12 mouse cellular contexts compared by ENCODE assay signal in the genomic region with DNA sequence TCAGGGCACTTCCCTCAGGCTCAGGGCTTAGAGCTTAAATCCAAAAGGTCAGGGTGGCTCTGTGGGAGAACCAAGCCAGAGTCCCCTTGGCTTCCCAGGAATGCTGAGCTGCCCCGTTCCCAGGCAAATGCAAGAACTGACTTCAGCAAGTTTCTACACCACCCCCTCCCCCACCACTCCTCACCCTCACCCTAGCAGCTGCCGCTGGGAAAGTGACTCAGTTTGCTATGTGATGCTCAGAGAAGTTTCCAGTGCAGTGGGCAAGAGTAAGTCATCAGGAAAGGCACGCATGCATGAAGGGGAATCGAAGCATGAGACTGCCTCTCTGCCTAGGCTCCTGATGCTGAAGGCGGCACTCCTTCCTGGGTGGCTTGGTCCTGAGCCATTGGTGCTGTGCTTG. TPM values are rescaled to one million over a fixed set of nuclear protein-coding genes. Genes with fewer than 3 reads are reported as not detected.
DNase-seq lines count a peak whose midpoint lies in the region; ATAC-seq and TF ChIP-seq lines count a peak whose summit lies in the region.
"Had no signal": no experiment of that assay in that cellular context is flagged by ENCODE, and none has a peak within 500 bp of the region (broad histone marks: within the 10 kb centered on the region; RNA-seq: fewer than 3 reads in every experiment).

No protein-coding gene starts in this region.

- H3ac ChIP-seq in C2C12 (ENCODE audit: control insufficient read depth, insufficient read length, low read depth) = no peak overlapping the region

- no peak overlapping the region for H3K9ac ChIP-seq in hindbrain, embryonic 11.5 days (ENCODE audit: low read depth, low read length)
- no peak overlapping the region for H3K9ac ChIP-seq in hindbrain, embryonic 14.5 days
- H3K9ac ChIP-seq: hindbrain, embryonic 15.5 days; stomach, embryonic 15.5 days had no signal

- H3K4me2 ChIP-seq in hindbrain, embryonic 11.5 days (replicated peaks; ENCODE audit: low read depth, low read length) = no peak overlapping the region
- H3K4me2 ChIP-seq in hindbrain, embryonic 14.5 days (replicated peaks) = no peak overlapping the region
- H3K4me2 ChIP-seq: hindbrain, embryonic 15.5 days; stomach, embryonic 15.5 days had no signal

- no peaks in the 10 kb centered on the region for H3K36me3 ChIP-seq in hindbrain, embryonic 11.5 days (ENCODE audit: control insufficient read depth, insufficient read depth, low read length)
- peaks cover 13% of the 10 kb centered on the region; the same call in 1 of the 2 replicates for H3K36me3 ChIP-seq in hindbrain, embryonic 14.5 days (replicated peaks; ENCODE audit: control insufficient read depth, insufficient read depth)
- no peaks in the 10 kb centered on the region for H3K36me3 ChIP-seq in C2C12 (ENCODE audit: control insufficient read depth, insufficient read depth)
- H3K36me3 ChIP-seq: hindbrain, embryonic 15.5 days; stomach, embryonic 15.5 days had no signal

- H3K27me3 ChIP-seq in hindbrain, embryonic 11.5 days (ENCODE audit: control insufficient read depth, insufficient read depth, low read length) = no peaks in the 10 kb centered on the region
- H3K27me3 ChIP-seq in hindbrain, embryonic 14.5 days (ENCODE audit: control insufficient read depth, insufficient read depth, low read length) = no peaks in the 10 kb centered on the region
- no peaks in the 10 kb centered on the region for H3K27me3 ChIP-seq in C2C12 (ENCODE audit: control insufficient read depth, insufficient read depth, insufficient read length)
- H3K27me3 ChIP-seq: hindbrain, embryonic 15.5 days; stomach, embryonic 15.5 days had no signal

- WGBS in hindbrain, embryonic 11.5 days = 53% methylated on average over 5 of the region's 5 CpGs
- WGBS in hindbrain, embryonic 14.5 days = 45% methylated on average over 5 of the region's 5 CpGs

- H3K27ac ChIP-seq in hindbrain, embryonic 11.5 days (ENCODE audit: low read depth, low read length) = no peak overlapping the region
- H3K27ac ChIP-seq in hindbrain, embryonic 14.5 days = no peak overlapping the region
- H3K27ac ChIP-seq: hindbrain, embryonic 15.5 days; stomach, embryonic 15.5 days had no signal

- ATAC-seq in hindbrain, embryonic 11.5 days (ENCODE audit: low FRiP score) = no peak
- ATAC-seq in hindbrain, embryonic 14.5 days (ENCODE audit: low FRiP score) = no peak

- H3K9me3 ChIP-seq in hindbrain, embryonic 11.5 days (ENCODE audit: control insufficient read depth, low read length) = no peaks in the 10 kb centered on the region
- no peaks in the 10 kb centered on the region for H3K9me3 ChIP-seq in hindbrain, embryonic 14.5 days (ENCODE audit: control insufficient read depth, low read length)
- H3K9me3 ChIP-seq: hindbrain, embryonic 15.5 days; stomach, embryonic 15.5 days had no signal

- H3K4me3 ChIP-seq in hindbrain, embryonic 11.5 days (ENCODE audit: low read depth, low read length) = no peak overlapping the region
- H3K4me3 ChIP-seq in hindbrain, embryonic 14.5 days (replicated peaks; ENCODE audit: low read length) = no peak overlapping the region
- H3K4me3 ChIP-seq in C2C12 (ENCODE audit: insufficient read depth, poor library complexity, severe bottlenecking) = no peak overlapping the region
- H3K4me3 ChIP-seq: hindbrain, embryonic 15.5 days; stomach, embryonic 15.5 days had no signal

- H3K79me2 ChIP-seq in C2C12 (ENCODE audit: control insufficient read depth, insufficient read depth) = no peaks in the 10 kb centered on the region

- no peaks in the 10 kb centered on the region for H3K79me3 ChIP-seq in C2C12 (ENCODE audit: low read depth)

- 0 out of 2 replicates have a peak, but pooled peaks cover 2% of the 10 kb centered on the region for H3K4me1 ChIP-seq in hindbrain, embryonic 11.5 days (replicated peaks; ENCODE audit: control insufficient read depth, insufficient read depth, low read length)
- no peaks in the 10 kb centered on the region; the same call in 1 of the 2 replicates for H3K4me1 ChIP-seq in hindbrain, embryonic 14.5 days (replicated peaks; ENCODE audit: control insufficient read depth, insufficient read depth, low read length)
- H3K4me1 ChIP-seq: hindbrain, embryonic 15.5 days; stomach, embryonic 15.5 days had no signal

- TF ChIP-seq CTCF in C2C12 (IDR thresholded peaks at IDR 0.05; ENCODE audit: control insufficient read depth, insufficient read depth, insufficient read length) = no peak

- peak; percentile 9 for DNase-seq in hindbrain, embryonic 11.5 days (ENCODE audit: low spot score)
- DNase-seq in hindbrain, embryonic 14.5 days (ENCODE audit: low spot score) = no peak
- DNase-seq in embryo, embryonic 10 days (ENCODE audit: low spot score) = peak; percentile 27
- DNase-seq in kidney, postnatal 14 days = peak; percentile 45
- DNase-seq in urinary bladder, adult 18-20 months (ENCODE audit: low spot score in 2 of 2) = no peak
- DNase-seq in adrenal gland, adult 2 months = no peak
- no peak for DNase-seq in right cerebral cortex, postnatal 10 days (ENCODE audit: low spot score in 2 of 2)
- DNase-seq: layer of hippocampus, postnatal 36 days; right cerebral cortex, adult 18-20 months had no signal

TF ChIP-seq in C2C12, 6 proteins besides CTCF, POLR2A, EP300 and RAD21:
- peak; percentile 70 for TF ChIP-seq MYOD1 (IDR thresholded peaks at IDR 0.05; ENCODE audit: control insufficient read depth, insufficient read length, low read depth)
- TF ChIP-seq USF1 (IDR thresholded peaks at IDR 0.05; ENCODE audit: low read depth) = no peak
- no peak for TF ChIP-seq MYOG (IDR thresholded peaks at IDR 0.05; ENCODE audit: control insufficient read depth, extremely low read depth, insufficient read length)

RNA-seq across cellular contexts. Expression of a gene that starts 34.1 kb away (rescaled TPM):
- 14.7 and 15.1 TPM in 2 replicates for polyA plus RNA-seq in hindbrain, embryonic 11.5 days (2014; fragmentation: Nextera tagmentation; extraction: Ambion mirVana)
- polyA plus RNA-seq in hindbrain, embryonic 14.5 days (2014; fragmentation: Nextera tagmentation; extraction: Ambion mirVana) = 13.7 and 14.5 TPM in 2 replicates
- 8.6 TPM for polyA plus RNA-seq in C2C12 (2012; fragmentation: generic; extraction: Trizol)
- 10 to 100 TPM; 56.9 to 62.1 TPM for total RNA-seq in adrenal gland, adult 2 months (2021)
- 58.2 and 60.7 TPM in 2 replicates for polyA plus RNA-seq in adrenal gland, adult 2 months (2012; rRNA removed)

RNA-seq across cellular contexts. Expression of a gene that starts 42.1 kb away (rescaled TPM):
- 7.8 and 9.3 TPM in 2 replicates for polyA plus RNA-seq in hindbrain, embryonic 11.5 days (2014; fragmentation: Nextera tagmentation; extraction: Ambion mirVana)
- 6.0 and 6.5 TPM in 2 replicates for polyA plus RNA-seq in hindbrain, embryonic 14.5 days (2014; fragmentation: Nextera tagmentation; extraction: Ambion mirVana)
- polyA plus RNA-seq in C2C12 (2012; fragmentation: generic; extraction: Trizol) = 6.8 TPM
- 1 to 10 TPM; 4.0 to 6.8 TPM for total RNA-seq in adrenal gland, adult 2 months (2021)
- polyA plus RNA-seq in adrenal gland, adult 2 months (2012; rRNA removed) = 4.1 and 5.4 TPM in 2 replicates

Comparison
In these comparisons a context has a peak if more than half of its experiments do, and no peak if none do; other contexts are left out.
1. DNase-seq: peak in hindbrain, embryonic 11.5 days (single experiment), embryo, embryonic 10 days (single experiment) and kidney, postnatal 14 days (single experiment); none in hindbrain, embryonic 14.5 days (single experiment), urinary bladder, adult 18-20 months (0 of 2), adrenal gland, adult 2 months (single experiment) and right cerebral cortex, postnatal 10 days (0 of 2).